Mouse (Mus musculus) embryonic facial prominence, embryonic 11.5 days (tissue): ENCODE results near the gene Polr2a. TPM values are rescaled to one million over a fixed set of nuclear protein-coding genes. Genes with fewer than 3 reads are reported as not detected.

ENCODE experiments used
- ATAC-seq: fragments of 200-750 bp; cut with Nextera tagmentation; replicated peaks from 2 replicates; pipeline ENCODE4 v1.8.0; 2017; ENCODE audit warnings: low read depth; ENCODE audit not compliant: insufficient number of reproducible peaks, low FRiP score, low TSS enrichment
- DNase-seq: peaks from one replicate; pipeline ENCODE4 v3.0.0-alpha.2; 2015; ENCODE audit warnings: low spot score
- H3K27ac ChIP-seq: fragments of 300-500 bp; sonication (generic); replicated peaks from 2 replicates; pipeline ENCODE4 v1.5.1; 2014; ENCODE audit warnings: mild to moderate bottlenecking, low read depth, low read length, control low read depth
- H3K27me3 ChIP-seq: fragments of 300-500 bp; sonication (generic); 2 replicates; pipeline ENCODE4 v1.6.1; 2014; ENCODE audit warnings: mild to moderate bottlenecking, low read length, moderate library complexity, mixed read lengths; ENCODE audit not compliant: control insufficient read depth, insufficient read depth
- H3K36me3 ChIP-seq: fragments of 300-500 bp; sonication (generic); replicated peaks from 2 replicates; pipeline ENCODE4 v1.6.1; 2014; ENCODE audit warnings: low read depth, mild to moderate bottlenecking, low read length, moderate library complexity, mixed read lengths; ENCODE audit not compliant: control insufficient read depth, insufficient read depth
- H3K4me1 ChIP-seq: fragments of 300-500 bp; sonication (generic); 2 replicates; pipeline ENCODE4 v1.6.1; 2014; ENCODE audit warnings: low read length, mixed read lengths; ENCODE audit not compliant: control insufficient read depth, insufficient read depth
- H3K4me2 ChIP-seq: fragments of 300-500 bp; sonication (generic); 2 replicates; pipeline ENCODE4 v1.6.1; 2014; ENCODE audit warnings: low read depth, mild to moderate bottlenecking, control low read depth, low read length, moderate library complexity
- H3K4me3 ChIP-seq: fragments of 300-500 bp; sonication (generic); 2 replicates; pipeline ENCODE4 v1.5.1; 2014; ENCODE audit warnings: low read depth, low read length, control low read depth
- H3K9ac ChIP-seq: fragments of 300-500 bp; sonication (generic); replicated peaks from 2 replicates; pipeline ENCODE4 v1.6.1; 2014; ENCODE audit warnings: mild to moderate bottlenecking, control low read depth, low read length
- H3K9me3 ChIP-seq: fragments of 300-500 bp; sonication (generic); replicated peaks from 2 replicates; pipeline ENCODE4 v1.6.1; 2016; ENCODE audit warnings: mild to moderate bottlenecking, low read length, inconsistent platforms, mixed read lengths; ENCODE audit not compliant: control insufficient read depth
- WGBS: fragments of 180-500 bp; shearing (Covaris S2); extraction: QIAGEN DNeasy Blood & Tissue Kit; methylation state at CpG from one replicate; pipeline ENCODE4 v1.1.7; 2014; 5-methylcytosine and 5-hydroxymethylcytosine counted together
- polyA plus RNA-seq: library from polyadenylated mRNA; unstranded; fragments of >200 nt; fragmentation: Nextera tagmentation; extraction: Ambion mirVana; gene quantifications from 2 replicates; pipeline ENCODE4 v1.2.1, GENCODE M21; 2014

Polr2a gene
- polyA plus RNA-seq, 1 experiment from 2014 or later, result 51.4 TPM

- H3K9me3 ChIP-seq, result no peaks in the 10 kb centered on the region
- no peaks in the 10 kb centered on the region for H3K36me3 ChIP-seq
- 35% methylated on average over 18 of the region's 18 CpGs for WGBS
- H3K4me2 ChIP-seq, result no peak overlapping the region
- H3K4me1 ChIP-seq, result peaks cover 2% of the 10 kb centered on the region; the same call in 1 of the 2 replicates
- no peak overlapping the region for H3K9ac ChIP-seq
- ATAC-seq, result no peak
- no peak overlapping the region for H3K27ac ChIP-seq
- DNase-seq, result peak; percentile 82
- no peak overlapping the region for H3K4me3 ChIP-seq
- H3K27me3 ChIP-seq, result no peaks in the 10 kb centered on the region
Observed at GRCm38 (mm10) chr11:69714636-69715329, 43.7 kb downstream of the Polr2a start.

- Histone ChIP-seq H3K27me3 (no peaks in the 10 kb centered on the region), H3K4me2 (no peak overlapping the region), H3K4me1 (no peaks in the 10 kb centered on the region), H3K36me3 (no peaks in the 10 kb centered on the region), H3K4me3 (no peak overlapping the region), H3K27ac (no peak overlapping the region), H3K9me3 (no peaks in the 10 kb centered on the region), H3K9ac (no peak overlapping the region)
- DNase-seq (no peak), ATAC-seq (no peak)
- WGBS, result 62% methylated on average over 20 of the region's 20 CpGs
Observed at GRCm38 (mm10) chr11:69712954-69713672, 45.3 kb downstream of the Polr2a start.

GRCm38 (mm10) chr11:69711082-69711481 lies 47.4 kb downstream of the Polr2a start:
- H3K4me2 ChIP-seq, result no peak overlapping the region
- no peak overlapping the region for H3K4me3 ChIP-seq
- no peaks in the 10 kb centered on the region for H3K27me3 ChIP-seq
- H3K27ac ChIP-seq, result no peak overlapping the region
- H3K9me3 ChIP-seq, result no peaks in the 10 kb centered on the region
- no peak for DNase-seq
- no peak for ATAC-seq
- H3K36me3 ChIP-seq, result no peaks in the 10 kb centered on the region
- 78% methylated on average over 2 of the region's 2 CpGs for WGBS
- no peak overlapping the region for H3K9ac ChIP-seq
- no peaks in the 10 kb centered on the region for H3K4me1 ChIP-seq

- H3K4me1 ChIP-seq, result no peaks in the 10 kb centered on the region
- no peaks in the 10 kb centered on the region for H3K9me3 ChIP-seq
- no peak overlapping the region for H3K9ac ChIP-seq
- ATAC-seq, result no peak
- no peak overlapping the region for H3K27ac ChIP-seq
- DNase-seq, result no peak
- H3K4me2 ChIP-seq, result no peak overlapping the region
- H3K27me3 ChIP-seq, result no peaks in the 10 kb centered on the region
- H3K4me3 ChIP-seq, result no peak overlapping the region
- no peaks in the 10 kb centered on the region for H3K36me3 ChIP-seq
- 78% methylated on average over 3 of the region's 3 CpGs for whole genome bisulfite sequencing
Observed at GRCm38 (mm10) chr11:69710470-69710869, 48.0 kb downstream of the Polr2a start.

- Histone ChIP-seq H3K4me3 (no peak overlapping the region), H3K9me3 (no peaks in the 10 kb centered on the region), H3K27me3 (no peaks in the 10 kb centered on the region), H3K4me1 (no peaks in the 10 kb centered on the region), H3K36me3 (no peaks in the 10 kb centered on the region), H3K9ac (no peak overlapping the region; the same call in 1 of the 2 replicates), H3K27ac (peak overlapping the region; percentile 5; the same call in 1 of the 2 replicates), H3K4me2 (no peak overlapping the region)
- WGBS, result 46% methylated on average over 11 of the region's 11 CpGs
- DNase-seq (no peak), ATAC-seq (no peak)
Observed at GRCm38 (mm10) chr11:69709554-69710446, 48.6 kb downstream of the Polr2a start.

DNA sequence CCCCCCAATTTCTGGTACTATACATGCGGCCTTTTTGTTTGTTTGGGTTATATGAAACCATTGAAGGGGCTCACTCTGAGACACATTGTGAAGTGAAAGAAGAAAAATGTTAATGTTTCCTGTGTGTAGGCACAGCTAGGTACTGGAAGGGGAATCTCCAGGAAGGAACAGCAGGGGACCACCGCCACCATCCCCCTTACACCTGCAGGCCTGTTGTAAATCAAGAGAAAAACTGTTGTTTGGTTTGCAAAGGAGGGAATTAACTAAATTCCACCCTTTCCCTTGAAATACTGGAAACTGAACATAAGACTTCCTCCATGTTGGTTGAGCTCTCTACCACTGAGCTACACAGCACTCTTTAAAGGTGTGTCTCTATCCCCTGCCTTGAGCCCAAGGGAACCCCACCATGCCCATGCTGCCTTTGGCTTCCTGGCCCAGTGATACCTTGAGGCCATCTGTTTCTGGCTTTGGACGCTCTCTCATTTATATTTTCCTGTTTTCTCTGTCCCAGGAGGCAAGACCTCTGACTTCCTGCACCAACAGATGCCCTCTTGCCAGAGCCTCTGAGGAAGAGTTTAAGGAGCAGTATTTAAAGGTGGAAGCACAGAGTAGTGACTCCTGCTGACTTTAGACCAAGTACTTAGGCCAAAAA lies 49.7 kb downstream of the Polr2a start:
- H3K9me3 ChIP-seq, result no peaks in the 10 kb centered on the region
- H3K27ac ChIP-seq, result no peak overlapping the region
- no peaks in the 10 kb centered on the region for H3K27me3 ChIP-seq
- 66% methylated on average over 3 of the region's 3 CpGs for WGBS
- no peaks in the 10 kb centered on the region for H3K36me3 ChIP-seq
- no peaks in the 10 kb centered on the region for H3K4me1 ChIP-seq
- ATAC-seq (no peak), DNase-seq (no peak)
- no peak overlapping the region for H3K4me2 ChIP-seq
- H3K9ac ChIP-seq, result no peak overlapping the region
- no peak overlapping the region for H3K4me3 ChIP-seq

GRCm38 (mm10) chr11:69707873-69708381 lies 50.5 kb downstream of the Polr2a start:
- H3K27ac ChIP-seq, result no peak overlapping the region
- H3K9me3 ChIP-seq, result no peaks in the 10 kb centered on the region
- no peaks in the 10 kb centered on the region for H3K4me1 ChIP-seq
- 91% methylated on average over 4 of the region's 4 CpGs for WGBS
- H3K27me3 ChIP-seq, result no peaks in the 10 kb centered on the region
- H3K9ac ChIP-seq, result no peak overlapping the region
- DNase-seq, result no peak
- H3K4me3 ChIP-seq, result no peak overlapping the region
- no peak for ATAC-seq
- no peak overlapping the region for H3K4me2 ChIP-seq
- H3K36me3 ChIP-seq, result no peaks in the 10 kb centered on the region
